Mouse (Mus musculus) megakaryocyte, embryonic 14.5 days (primary cell): Measurements from ENCODE around the gene Acvr2b.

ENCODE experiments used
- FLI1 ChIP-seq: IDR thresholded peaks from 2 replicates; pipeline ENCODE4 v1.6.1; 2012; ENCODE audit warnings: low read length, inconsistent platforms, mixed read lengths
- GATA1 ChIP-seq: IDR thresholded peaks from 3 replicates; pipeline ENCODE4 v1.6.1; 2012; ENCODE audit warnings: mixed read lengths, low read length, inconsistent platforms, borderline replicate concordance

DNA sequence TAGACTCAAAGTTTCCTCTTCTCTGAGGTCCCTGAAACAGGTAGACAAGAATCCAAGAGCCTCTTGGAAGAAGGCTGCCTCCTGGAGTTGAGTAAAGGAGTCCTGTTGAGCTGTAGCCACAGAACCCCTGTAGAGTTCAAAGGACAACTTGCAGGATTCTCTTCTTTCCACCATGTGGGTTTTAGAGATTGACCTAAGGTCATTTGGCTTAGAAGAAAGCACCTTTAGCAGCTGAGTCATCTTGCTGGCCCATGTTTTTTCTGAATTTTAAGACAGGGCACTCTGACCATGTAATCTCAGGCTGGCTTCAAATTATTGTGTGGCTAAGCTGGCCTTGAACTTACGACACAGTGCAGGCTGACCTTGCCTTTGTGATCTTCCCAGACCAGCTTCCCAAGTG, 71.1 kb downstream of the Acvr2b start:
- TF ChIP-seq GATA1 (no peak), FLI1 (no peak)
